Mouse (Mus musculus): ENCODE measurements around the gene Asic1. TPM values are rescaled to one million over a fixed set of nuclear protein-coding genes. Genes with fewer than 3 reads are reported as not detected.
A peak's percentile ranks its signal among the peaks of the same experiment; 100 is the strongest.

Gene Asic1
- polyA plus RNA-seq (2015; fragmentation: Nextera tagmentation; extraction: Ambion mirVana): 0.28 and 0.45 TPM in 2 replicates

- Histone ChIP-seq H3K4me1 (replicated peaks) (peaks cover 21% of the 10 kb centered on the region), H3K36me3 (replicated peaks) (no peaks in the 10 kb centered on the region), H3K9me3 (replicated peaks) (no peaks in the 10 kb centered on the region), H3K27ac (replicated peaks) (no peak within 1 kb of the TSS), H3K4me2 (peak within 1 kb of the TSS; percentile 67), H3K4me3 (replicated peaks) (peak within 1 kb of the TSS; percentile 46), H3K9ac (no peak within 1 kb of the TSS), H3K27me3 (peaks cover 100% of the 10 kb centered on the region)
- 1% methylated on average over 71 of the region's 74 CpGs for WGBS (ENCODE audit: insufficient replicate concordance)
- peak; percentile 55 for ATAC-seq (ENCODE audit: insufficient read depth)
These were observed at the start of gene Asic1 for GRCm38 (mm10) chr15:99670154-99670821. TSS of gene Asic1 (plus strand) at chr15:99670368.

GRCm38 (mm10) chr15:99622063-99622462 lies 48.1 kb upstream of the Asic1 start:
- Histone ChIP-seq H3K9ac (no peak overlapping the region), H3K4me1 (replicated peaks) (no peaks in the 10 kb centered on the region), H3K4me2 (no peak overlapping the region), H3K4me3 (replicated peaks) (no peak overlapping the region), H3K27me3 (no peaks in the 10 kb centered on the region), H3K9me3 (replicated peaks) (no peaks in the 10 kb centered on the region), H3K36me3 (replicated peaks) (peaks cover 78% of the 10 kb centered on the region), H3K27ac (replicated peaks) (no peak overlapping the region)
- WGBS (ENCODE audit: insufficient replicate concordance): 90% methylated on average over 11 of the region's 11 CpGs
- ATAC-seq (ENCODE audit: insufficient read depth): no peak

DNA sequence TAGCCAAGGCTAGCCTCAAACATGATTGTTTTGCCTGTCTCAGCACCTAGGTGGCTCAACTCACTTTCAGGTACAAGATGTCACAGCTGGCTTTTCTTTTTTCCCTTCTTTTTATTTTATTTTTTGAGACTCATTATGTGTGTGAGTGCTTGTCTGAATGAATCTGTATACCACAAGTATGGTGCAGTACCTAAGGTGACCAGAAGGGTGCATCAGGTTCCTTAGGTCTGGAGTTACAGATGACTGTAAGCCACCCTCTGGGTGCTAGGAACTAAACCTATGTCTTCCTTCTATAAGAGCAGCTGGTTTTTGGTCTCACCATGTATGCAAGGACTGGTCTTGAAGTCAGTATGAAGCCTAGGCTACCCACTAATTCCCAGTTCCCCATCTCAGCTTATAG lies 38.5 kb upstream of the Asic1 start:
- H3K4me2 ChIP-seq: no peak overlapping the region
- H3K9me3 ChIP-seq (replicated peaks): no peaks in the 10 kb centered on the region
- H3K4me3 ChIP-seq (replicated peaks): no peak overlapping the region
- H3K36me3 ChIP-seq (replicated peaks): peaks cover 100% of the 10 kb centered on the region
- H3K27ac ChIP-seq (replicated peaks): no peak overlapping the region
- ATAC-seq (ENCODE audit: insufficient read depth): no peak
- no peaks in the 10 kb centered on the region for H3K27me3 ChIP-seq
- no peak overlapping the region for H3K9ac ChIP-seq
- no peaks in the 10 kb centered on the region for H3K4me1 ChIP-seq (replicated peaks)

DNA sequence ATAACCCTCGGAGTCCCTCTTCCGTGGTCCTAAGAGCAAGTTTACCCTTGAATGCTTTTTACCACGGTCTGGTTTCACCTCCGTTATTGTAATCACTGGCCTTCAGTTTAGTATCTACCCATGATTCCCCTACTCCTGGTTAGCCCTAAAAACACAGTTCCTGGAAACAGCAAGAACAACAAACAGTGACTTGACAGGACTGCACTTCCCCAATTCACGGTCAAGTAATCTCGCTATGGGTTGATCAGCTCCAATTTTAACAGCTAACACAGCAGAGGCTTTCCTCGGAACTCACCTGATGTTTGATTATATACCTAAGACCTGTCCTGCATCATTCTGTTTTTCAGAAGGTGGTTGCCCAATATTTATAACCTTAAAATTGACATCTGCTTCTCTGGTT lies 35.5 kb upstream of the Asic1 start:
- H3K4me1 ChIP-seq (replicated peaks): no peaks in the 10 kb centered on the region
- H3K9me3 ChIP-seq (replicated peaks): no peaks in the 10 kb centered on the region
- H3K9ac ChIP-seq: no peak overlapping the region
- no peaks in the 10 kb centered on the region for H3K27me3 ChIP-seq
- no peak for ATAC-seq (ENCODE audit: insufficient read depth)
- no peak overlapping the region for H3K4me2 ChIP-seq
- no peak overlapping the region for H3K4me3 ChIP-seq (replicated peaks)
- H3K36me3 ChIP-seq (replicated peaks): peaks cover 100% of the 10 kb centered on the region
- H3K27ac ChIP-seq (replicated peaks): no peak overlapping the region
- 80% methylated on average over 7 of the region's 7 CpGs for whole genome bisulfite sequencing (ENCODE audit: insufficient replicate concordance)

- H3K9ac ChIP-seq: no peak overlapping the region
- no peaks in the 10 kb centered on the region for H3K9me3 ChIP-seq (replicated peaks)
- 86% methylated on average over 12 of the region's 12 CpGs for WGBS (ENCODE audit: insufficient replicate concordance)
- H3K27ac ChIP-seq (replicated peaks): no peak overlapping the region
- no peak for ATAC-seq (ENCODE audit: insufficient read depth)
- no peak overlapping the region for H3K4me2 ChIP-seq
- H3K36me3 ChIP-seq (replicated peaks): peaks cover 100% of the 10 kb centered on the region
- no peaks in the 10 kb centered on the region for H3K4me1 ChIP-seq (replicated peaks)
- H3K27me3 ChIP-seq: no peaks in the 10 kb centered on the region
- no peak overlapping the region for H3K4me3 ChIP-seq (replicated peaks)
These were observed 32.6 kb upstream of the Asic1 start for GRCm38 (mm10) chr15:99637405-99638123.

- no peak overlapping the region for H3K4me2 ChIP-seq
- H3K36me3 ChIP-seq (replicated peaks): peaks cover 100% of the 10 kb centered on the region
- H3K9ac ChIP-seq: no peak overlapping the region
- H3K27ac ChIP-seq (replicated peaks): no peak overlapping the region
- H3K4me3 ChIP-seq (replicated peaks): no peak overlapping the region
- H3K27me3 ChIP-seq: no peaks in the 10 kb centered on the region
- H3K9me3 ChIP-seq (replicated peaks): no peaks in the 10 kb centered on the region
- ATAC-seq (ENCODE audit: insufficient read depth): no peak
- no peaks in the 10 kb centered on the region; the same call in 1 of the 2 replicates for H3K4me1 ChIP-seq (replicated peaks)
- 85% methylated on average over 5 of the region's 5 CpGs for WGBS (ENCODE audit: insufficient replicate concordance)
These were observed 32.1 kb upstream of the Asic1 start for GRCm38 (mm10) chr15:99638124-99638485.

DNA sequence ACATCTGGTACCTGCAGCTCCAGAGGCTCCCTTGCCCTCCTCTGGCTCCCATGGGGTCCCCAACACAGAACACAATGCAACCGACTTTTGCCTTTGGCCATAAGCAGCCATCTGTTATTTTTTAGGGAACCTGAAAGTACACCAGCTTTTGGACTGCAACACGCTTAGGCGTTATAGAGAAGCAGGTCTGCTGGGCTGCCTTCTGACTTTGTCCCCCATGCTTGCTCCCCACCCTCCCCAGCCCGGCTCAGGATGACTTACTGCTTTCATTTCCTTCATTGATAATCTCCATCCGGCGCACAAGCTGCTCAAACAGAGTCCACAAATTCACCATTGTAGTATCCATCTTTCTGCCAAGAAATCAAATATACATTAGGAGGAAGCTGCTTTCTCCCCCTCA lies 27.5 kb upstream of the Asic1 start:
- H3K9ac ChIP-seq: no peak overlapping the region
- H3K27ac ChIP-seq (replicated peaks): no peak overlapping the region
- H3K9me3 ChIP-seq (replicated peaks): no peaks in the 10 kb centered on the region
- H3K36me3 ChIP-seq (replicated peaks): peaks cover 71% of the 10 kb centered on the region
- H3K4me1 ChIP-seq (replicated peaks): peaks cover 27% of the 10 kb centered on the region
- no peaks in the 10 kb centered on the region for H3K27me3 ChIP-seq
- no peak overlapping the region for H3K4me3 ChIP-seq (replicated peaks)
- H3K4me2 ChIP-seq: no peak overlapping the region
- ATAC-seq (ENCODE audit: insufficient read depth): no peak
- WGBS (ENCODE audit: insufficient replicate concordance): 74% methylated on average over 6 of the region's 6 CpGs

DNA sequence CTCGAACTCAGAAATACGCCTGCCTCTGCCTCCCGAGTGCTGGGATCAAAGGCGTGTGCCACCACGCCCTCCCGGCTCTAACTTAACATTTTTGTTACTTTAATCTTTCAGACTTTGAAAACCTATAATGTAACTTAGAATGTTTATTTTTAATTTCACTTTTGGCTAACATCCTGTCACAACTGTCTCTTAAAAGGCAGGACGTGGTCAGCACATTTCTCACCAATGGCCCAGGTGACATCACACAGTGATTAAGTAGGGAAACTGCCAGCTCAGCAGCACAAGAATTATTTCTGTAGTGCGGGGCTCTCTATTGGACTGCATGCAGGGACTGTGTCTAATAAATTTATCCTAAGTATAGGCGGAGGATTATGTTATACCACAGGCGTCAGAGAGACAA lies 26.3 kb upstream of the Asic1 start:
- H3K9me3 ChIP-seq (replicated peaks): no peaks in the 10 kb centered on the region
- no peak overlapping the region for H3K27ac ChIP-seq (replicated peaks)
- no peak overlapping the region for H3K4me3 ChIP-seq (replicated peaks)
- H3K4me2 ChIP-seq: no peak overlapping the region
- no peaks in the 10 kb centered on the region for H3K27me3 ChIP-seq
- WGBS (ENCODE audit: insufficient replicate concordance): 84% methylated on average over 10 of the region's 10 CpGs
- H3K9ac ChIP-seq: no peak overlapping the region
- peaks cover 38% of the 10 kb centered on the region for H3K4me1 ChIP-seq (replicated peaks)
- H3K36me3 ChIP-seq (replicated peaks): peaks cover 62% of the 10 kb centered on the region
- no peak for ATAC-seq (ENCODE audit: insufficient read depth)

DNA sequence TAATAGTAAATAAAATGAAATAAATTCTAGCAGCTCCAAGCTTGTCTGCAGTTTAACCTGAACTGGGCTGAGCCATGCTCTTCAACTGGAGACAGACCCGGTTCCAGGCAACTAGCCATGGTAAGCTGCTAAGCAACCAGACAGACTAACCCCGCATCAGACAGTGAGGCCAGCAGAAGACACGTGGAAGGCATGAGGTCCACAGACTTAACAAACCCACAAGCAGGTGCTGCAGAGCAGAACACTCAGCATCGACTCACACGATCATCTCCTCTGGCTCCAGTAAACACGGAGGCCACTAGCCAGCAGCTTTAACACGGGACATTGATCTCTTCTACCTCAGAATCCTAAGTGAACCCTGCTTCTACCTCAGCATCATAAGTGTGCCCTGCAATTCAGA lies 25.4 kb upstream of the Asic1 start:
- no peak overlapping the region for H3K27ac ChIP-seq (replicated peaks)
- no peak for ATAC-seq (ENCODE audit: insufficient read depth)
- 72% methylated on average over 7 of the region's 7 CpGs for WGBS (ENCODE audit: insufficient replicate concordance)
- H3K9me3 ChIP-seq (replicated peaks): no peaks in the 10 kb centered on the region
- no peaks in the 10 kb centered on the region for H3K27me3 ChIP-seq
- peaks cover 47% of the 10 kb centered on the region for H3K4me1 ChIP-seq (replicated peaks)
- no peak overlapping the region for H3K4me3 ChIP-seq (replicated peaks)
- H3K9ac ChIP-seq: no peak overlapping the region
- peaks cover 52% of the 10 kb centered on the region for H3K36me3 ChIP-seq (replicated peaks)
- no peak overlapping the region for H3K4me2 ChIP-seq

DNA sequence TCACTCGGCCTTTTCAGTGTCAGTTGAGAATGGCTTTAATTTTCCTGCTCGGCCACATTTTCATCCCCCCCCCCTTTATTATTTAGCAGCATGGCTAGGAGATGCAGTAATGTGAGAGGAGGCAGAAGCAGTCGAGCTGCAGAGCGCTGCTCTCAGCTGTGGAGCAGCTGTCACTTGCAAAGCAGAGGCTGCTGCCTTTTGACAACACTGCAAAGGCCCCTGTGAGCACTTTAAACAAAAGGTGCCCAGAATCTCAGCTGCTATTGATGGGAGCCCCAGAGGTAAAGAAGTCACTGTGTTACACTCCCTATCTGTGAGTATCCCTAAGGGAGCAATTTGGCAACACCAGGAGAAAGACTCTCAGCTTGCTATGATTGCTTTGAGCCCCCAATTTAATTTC lies 21.8 kb upstream of the Asic1 start:
- H3K27ac ChIP-seq (replicated peaks): no peak overlapping the region
- H3K36me3 ChIP-seq (replicated peaks): peaks cover 17% of the 10 kb centered on the region; the same call in 1 of the 2 replicates
- 73% methylated on average over 4 of the region's 4 CpGs for WGBS (ENCODE audit: insufficient replicate concordance)
- H3K4me1 ChIP-seq (replicated peaks): peaks cover 73% of the 10 kb centered on the region
- H3K27me3 ChIP-seq: peaks cover 10% of the 10 kb centered on the region
- no peak for ATAC-seq (ENCODE audit: insufficient read depth)
- no peak overlapping the region for H3K9ac ChIP-seq
- H3K4me3 ChIP-seq (replicated peaks): 0 out of 2 replicates have a peak overlapping the region, but pooled peaks have one; percentile 9
- H3K4me2 ChIP-seq: peak overlapping the region; percentile 16
- H3K9me3 ChIP-seq (replicated peaks): no peaks in the 10 kb centered on the region

- H3K4me2 ChIP-seq: peak overlapping the region; percentile 73
- H3K27ac ChIP-seq (replicated peaks): no peak overlapping the region
- WGBS (ENCODE audit: insufficient replicate concordance): 52% methylated on average over 6 of the region's 6 CpGs
- H3K9ac ChIP-seq: peak overlapping the region; percentile 89; the same call in 1 of the 2 replicates
- no peak for ATAC-seq (ENCODE audit: insufficient read depth)
- H3K27me3 ChIP-seq: peaks cover 19% of the 10 kb centered on the region
- no peaks in the 10 kb centered on the region for H3K9me3 ChIP-seq (replicated peaks)
- peaks cover 82% of the 10 kb centered on the region for H3K4me1 ChIP-seq (replicated peaks)
- H3K4me3 ChIP-seq (replicated peaks): peak overlapping the region; percentile 84
- H3K36me3 ChIP-seq (replicated peaks): peaks cover 15% of the 10 kb centered on the region; the same call in 1 of the 2 replicates
These were observed 21.0 kb upstream of the Asic1 start for GRCm38 (mm10) chr15:99649067-99649761.

Data from liver, embryonic 15.5 days (tissue).